Mouse (Mus musculus): ENCODE measurements around the gene Map3k11. TPM values are rescaled to one million over a fixed set of nuclear protein-coding genes. Genes with fewer than 3 reads are reported as not detected.

Gene Map3k11
- polyA plus RNA-seq, 1 experiment from 2014 or later, result 17.4 TPM

DNA sequence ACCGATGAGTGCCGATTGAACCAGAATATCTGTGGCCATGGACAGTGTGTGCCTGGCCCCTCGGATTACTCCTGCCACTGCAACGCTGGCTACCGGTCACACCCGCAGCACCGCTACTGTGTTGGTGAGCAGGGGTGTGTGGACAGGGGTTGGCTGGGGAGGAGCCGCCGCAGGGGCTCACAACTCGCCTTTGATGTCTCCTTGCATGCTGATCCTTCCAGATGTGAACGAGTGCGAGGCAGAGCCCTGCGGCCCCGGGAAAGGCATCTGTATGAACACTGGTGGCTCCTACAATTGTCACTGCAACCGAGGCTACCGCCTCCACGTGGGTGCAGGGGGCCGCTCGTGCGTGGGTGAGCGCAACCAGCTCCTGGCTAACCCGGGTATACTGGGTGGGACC is 62.4 kb downstream of the Map3k11 start:
- H3K27me3 ChIP-seq (ENCODE audit: control insufficient read depth, insufficient read depth, low read length), result peaks cover 26% of the 10 kb centered on the region
- no peak overlapping the region; the same call in 1 of the 2 replicates for H3K4me3 ChIP-seq (ENCODE audit: low read depth, low read length)
- peak; percentile 56 for DNase-seq (ENCODE audit: low spot score)
- no peak overlapping the region for H3K27ac ChIP-seq (replicated peaks; ENCODE audit: low read depth, low read length)
- no peak for ATAC-seq (ENCODE audit: insufficient number of reproducible peaks, low FRiP score, low TSS enrichment, low read depth)
- H3K9ac ChIP-seq (ENCODE audit: low read length), result no peak overlapping the region
- no peaks in the 10 kb centered on the region for H3K36me3 ChIP-seq (ENCODE audit: control insufficient read depth, insufficient read depth, low read length)
- 5% methylated on average over 22 of the region's 22 CpGs for WGBS
- H3K4me2 ChIP-seq (ENCODE audit: low read depth, severe bottlenecking), result peak overlapping the region; percentile 26; the same call in 1 of the 2 replicates
- peaks cover 15% of the 10 kb centered on the region for H3K4me1 ChIP-seq (ENCODE audit: control insufficient read depth, insufficient read depth, low read length)
- no peaks in the 10 kb centered on the region for H3K9me3 ChIP-seq (ENCODE audit: control insufficient read depth, low read length)

DNA sequence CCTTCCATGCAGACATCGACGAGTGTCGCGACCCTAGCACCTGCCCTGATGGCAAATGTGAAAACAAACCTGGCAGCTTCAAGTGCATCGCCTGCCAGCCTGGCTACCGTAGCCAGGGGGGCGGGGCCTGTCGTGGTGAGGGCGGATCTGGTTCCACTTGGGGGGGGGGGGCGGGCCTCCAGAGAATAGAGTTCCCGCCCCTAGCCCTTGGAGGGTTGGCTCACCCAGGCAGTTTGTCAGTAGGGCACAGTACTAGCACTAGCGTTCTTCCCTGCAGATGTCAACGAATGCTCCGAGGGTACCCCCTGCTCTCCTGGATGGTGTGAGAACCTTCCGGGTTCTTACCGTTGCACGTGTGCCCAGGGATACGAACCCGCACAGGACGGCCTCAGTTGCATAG is 63.2 kb downstream of the Map3k11 start:
- peak overlapping the region; percentile 26; the same call in 1 of the 2 replicates for H3K4me2 ChIP-seq (ENCODE audit: low read depth, severe bottlenecking)
- H3K4me3 ChIP-seq (ENCODE audit: low read depth, low read length), result no peak overlapping the region
- H3K27me3 ChIP-seq (ENCODE audit: control insufficient read depth, insufficient read depth, low read length), result peaks cover 29% of the 10 kb centered on the region
- ATAC-seq (ENCODE audit: insufficient number of reproducible peaks, low FRiP score, low TSS enrichment, low read depth), result no peak
- peak; percentile 50 for DNase-seq (ENCODE audit: low spot score)
- H3K36me3 ChIP-seq (ENCODE audit: control insufficient read depth, insufficient read depth, low read length), result no peaks in the 10 kb centered on the region
- no peak overlapping the region for H3K9ac ChIP-seq (ENCODE audit: low read length)
- peaks cover 16% of the 10 kb centered on the region for H3K4me1 ChIP-seq (ENCODE audit: control insufficient read depth, insufficient read depth, low read length)
- WGBS, result 6% methylated on average over 20 of the region's 20 CpGs
- no peak overlapping the region for H3K27ac ChIP-seq (replicated peaks; ENCODE audit: low read depth, low read length)
- no peaks in the 10 kb centered on the region for H3K9me3 ChIP-seq (ENCODE audit: control insufficient read depth, low read length)

Small RNA genes lying within 50 kb of the gene (microRNA-seq; reads per million reads assigned to microRNA genes)
- gene Mir6987, result not detected

Other genes with a start within 250 kb of the Map3k11 start
- gene Fosl1, start 241.2 kb upstream of the Map3k11 start, polyA plus RNA-seq (2014; fragmentation: Nextera tagmentation; extraction: Ambion mirVana), result not detected in 2 replicates
- gene Ccdc85b, start 230.8 kb upstream of the Map3k11 start, polyA plus RNA-seq (2014; fragmentation: Nextera tagmentation; extraction: Ambion mirVana), result 7.9 and 9.2 TPM in 2 replicates
- 113 and 116 TPM in 2 replicates for gene Fibp, start 228.1 kb upstream of the Map3k11 start, polyA plus RNA-seq (2014; fragmentation: Nextera tagmentation; extraction: Ambion mirVana)
- gene Ctsw, start 220.2 kb upstream of the Map3k11 start, polyA plus RNA-seq (2014; fragmentation: Nextera tagmentation; extraction: Ambion mirVana), result 0.72 and 1.0 TPM in 2 replicates
- 100 and 105 TPM in 2 replicates for gene Efemp2, start 214.8 kb upstream of the Map3k11 start, polyA plus RNA-seq (2014; fragmentation: Nextera tagmentation; extraction: Ambion mirVana)
- 37.0 and 39.7 TPM in 2 replicates for gene Mus81, start 200.3 kb upstream of the Map3k11 start, polyA plus RNA-seq (2014; fragmentation: Nextera tagmentation; extraction: Ambion mirVana)
- gene Cfl1, start 198.3 kb upstream of the Map3k11 start, polyA plus RNA-seq (2014; fragmentation: Nextera tagmentation; extraction: Ambion mirVana), result 3,315 and 3,495 TPM in 2 replicates
- 0.35 TPM in 1 of 2 replicates, not detected in the other for gene 1700020D05Rik, start 185.0 kb upstream of the Map3k11 start, polyA plus RNA-seq (2014; fragmentation: Nextera tagmentation; extraction: Ambion mirVana)
- 8.6 and 9.0 TPM in 2 replicates for gene Snx32, start 178.2 kb upstream of the Map3k11 start, polyA plus RNA-seq (2014; fragmentation: Nextera tagmentation; extraction: Ambion mirVana)
- 0.74 and 0.79 TPM in 2 replicates for gene Ovol1, start 128.1 kb upstream of the Map3k11 start, polyA plus RNA-seq (2014; fragmentation: Nextera tagmentation; extraction: Ambion mirVana)
- gene Ap5b1, start 120.7 kb upstream of the Map3k11 start, polyA plus RNA-seq (2014; fragmentation: Nextera tagmentation; extraction: Ambion mirVana), result 1.2 and 1.4 TPM in 2 replicates
- 173 and 185 TPM in 2 replicates for gene Rnaseh2c, start 86.9 kb upstream of the Map3k11 start, polyA plus RNA-seq (2014; fragmentation: Nextera tagmentation; extraction: Ambion mirVana)
- 33.6 and 36.6 TPM in 2 replicates for gene Kat5, start 78.5 kb upstream of the Map3k11 start, polyA plus RNA-seq (2014; fragmentation: Nextera tagmentation; extraction: Ambion mirVana)
- gene Rela, start 51.3 kb upstream of the Map3k11 start, polyA plus RNA-seq (2014; fragmentation: Nextera tagmentation; extraction: Ambion mirVana), result 40.9 and 41.4 TPM in 2 replicates
- gene Sipa1, start 25.0 kb upstream of the Map3k11 start, polyA plus RNA-seq (2014; fragmentation: Nextera tagmentation; extraction: Ambion mirVana), result 19.0 and 19.4 TPM in 2 replicates
- 29.1 and 32.2 TPM in 2 replicates for gene Pcnx3, start 166 bp downstream of the Map3k11 start, polyA plus RNA-seq (2014; fragmentation: Nextera tagmentation; extraction: Ambion mirVana)
- gene Kcnk7, start 15.6 kb downstream of the Map3k11 start, polyA plus RNA-seq (2014; fragmentation: Nextera tagmentation; extraction: Ambion mirVana), result not detected in 2 replicates
- 5.8 and 6.1 TPM in 2 replicates for gene Ehbp1l1, start 37.6 kb downstream of the Map3k11 start, polyA plus RNA-seq (2014; fragmentation: Nextera tagmentation; extraction: Ambion mirVana)
- gene Fam89b, start 40.9 kb downstream of the Map3k11 start, polyA plus RNA-seq (2014; fragmentation: Nextera tagmentation; extraction: Ambion mirVana), result 147 and 152 TPM in 2 replicates
- 3.0 and 9.7 TPM in 2 replicates for gene Ltbp3, start 52.2 kb downstream of the Map3k11 start, polyA plus RNA-seq (2014; fragmentation: Nextera tagmentation; extraction: Ambion mirVana)
- gene Scyl1, start 82.7 kb downstream of the Map3k11 start, polyA plus RNA-seq (2014; fragmentation: Nextera tagmentation; extraction: Ambion mirVana), result 65.8 and 66.6 TPM in 2 replicates
- gene Frmd8, start 186.5 kb downstream of the Map3k11 start, polyA plus RNA-seq (2014; fragmentation: Nextera tagmentation; extraction: Ambion mirVana), result 21.2 and 24.4 TPM in 2 replicates
- gene Slc25a45, start 189.1 kb downstream of the Map3k11 start, polyA plus RNA-seq (2014; fragmentation: Nextera tagmentation; extraction: Ambion mirVana), result 1.5 TPM in 2 replicates
- gene Tigd3, start 205.4 kb downstream of the Map3k11 start, polyA plus RNA-seq (2014; fragmentation: Nextera tagmentation; extraction: Ambion mirVana), result 4.7 and 5.1 TPM in 2 replicates
- gene Dpf2, start 224.3 kb downstream of the Map3k11 start, polyA plus RNA-seq (2014; fragmentation: Nextera tagmentation; extraction: Ambion mirVana), result 209 and 218 TPM in 2 replicates
- 1.5 and 2.2 TPM in 2 replicates for gene Cdc42ep2, start 236.1 kb downstream of the Map3k11 start, polyA plus RNA-seq (2014; fragmentation: Nextera tagmentation; extraction: Ambion mirVana)